Mouse (Mus musculus) liver, embryonic 14.5 days (tissue): Measurements from ENCODE around the gene Afp.

Source experiments
- CTCF ChIP-seq: IDR thresholded peaks from 2 replicates; pipeline ENCODE4 v1.5.1; 2016; ENCODE audit warnings: antibody characterized with exemption, low read depth, control low read depth
- EP300 ChIP-seq: IDR thresholded peaks from 2 replicates; pipeline ENCODE4 v1.6.1; 2016; ENCODE audit warnings: antibody characterized with exemption, low read depth

DNA sequence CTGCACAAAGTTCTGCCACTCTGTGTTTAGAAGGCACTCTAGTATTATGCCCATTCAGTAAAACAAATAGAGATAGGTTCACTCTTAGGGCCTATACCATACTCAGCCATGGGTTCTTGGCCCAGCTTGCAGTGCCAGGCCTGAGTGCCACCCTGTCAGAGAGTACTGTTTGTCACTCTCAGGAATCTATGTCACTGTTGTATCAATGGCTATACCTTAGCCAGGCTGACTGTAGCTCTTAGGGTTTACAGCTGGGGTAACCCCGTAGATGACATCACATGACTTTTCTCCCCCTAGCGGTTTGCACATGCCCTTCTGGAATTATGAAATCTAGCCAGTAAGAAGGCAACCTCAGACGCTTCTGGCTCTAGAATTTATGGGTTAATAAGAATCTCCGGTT lies 3.8 kb downstream of the Afp start:
- TF ChIP-seq CTCF (no peak; the same call in 1 of the 2 replicates), EP300 (no peak)
